Mouse (Mus musculus): ENCODE measurements around the gene Prkab2. TPM values are rescaled to one million over a fixed set of nuclear protein-coding genes. Genes with fewer than 3 reads are reported as not detected.

Prkab2 gene
- polyA plus RNA-seq, 1 experiment from 2014 or later = 5.1 TPM

DNA sequence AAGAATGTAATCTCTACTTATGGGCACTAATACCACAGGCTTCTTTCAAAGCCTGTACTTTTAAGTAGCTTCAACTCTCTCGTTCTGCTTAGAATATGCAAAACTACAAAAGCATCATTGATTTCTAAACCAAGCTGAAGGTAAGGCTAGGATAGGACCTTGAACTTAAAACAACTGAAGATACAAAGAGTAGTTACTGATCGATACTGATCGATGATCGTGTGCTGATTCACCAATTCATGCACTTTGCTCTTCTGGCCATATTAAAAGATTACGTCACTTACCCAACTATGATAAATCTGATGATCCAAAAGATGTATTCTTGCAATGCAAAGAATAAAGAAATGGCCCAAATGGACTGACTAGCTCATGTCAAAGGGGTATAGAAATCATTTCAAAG is 4.2 kb upstream of the Prkab2 start:
- no peak overlapping the region for H3K4me3 ChIP-seq
- peaks cover 3% of the 10 kb centered on the region; the same call in 1 of the 2 replicates for H3K4me1 ChIP-seq
- H3K9me3 ChIP-seq = no peaks in the 10 kb centered on the region
- no peak overlapping the region for H3K27ac ChIP-seq
- ATAC-seq (ENCODE audit: borderline replicate concordance, extremely low read depth, low FRiP score, low TSS enrichment) = no peak
- H3K36me3 ChIP-seq = no peaks in the 10 kb centered on the region
- H3K4me2 ChIP-seq = no peak overlapping the region
- no peak overlapping the region for H3K9ac ChIP-seq
- WGBS = 91% methylated on average over 5 of the region's 5 CpGs
- H3K27me3 ChIP-seq = no peaks in the 10 kb centered on the region

DNA sequence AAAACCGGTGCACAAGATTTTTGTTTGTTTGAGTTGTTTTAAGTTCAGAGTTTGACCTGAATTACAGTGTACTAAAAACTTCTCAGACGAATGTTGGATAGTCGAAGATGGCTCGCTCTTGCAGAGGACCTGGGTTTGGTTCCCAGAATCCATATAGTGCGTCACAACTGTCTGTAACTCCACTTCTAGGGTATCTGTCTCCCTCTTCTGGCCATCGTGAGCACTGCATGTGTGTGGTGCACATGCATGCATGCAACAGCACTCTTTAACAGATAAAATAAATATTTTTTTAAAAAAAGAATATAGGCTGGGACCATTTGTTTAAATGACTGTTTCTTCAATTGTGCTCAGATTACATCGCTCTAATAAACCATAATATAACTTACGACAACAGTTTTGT is 3.1 kb upstream of the Prkab2 start:
- Histone ChIP-seq H3K4me1 (peaks cover 12% of the 10 kb centered on the region), H3K4me2 (no peak overlapping the region), H3K9me3 (no peaks in the 10 kb centered on the region), H3K27me3 (no peaks in the 10 kb centered on the region), H3K27ac (no peak overlapping the region), H3K36me3 (no peaks in the 10 kb centered on the region), H3K9ac (no peak overlapping the region), H3K4me3 (no peak overlapping the region)
- ATAC-seq (ENCODE audit: borderline replicate concordance, extremely low read depth, low FRiP score, low TSS enrichment) = no peak
- WGBS = 83% methylated on average over 8 of the region's 8 CpGs

DNA sequence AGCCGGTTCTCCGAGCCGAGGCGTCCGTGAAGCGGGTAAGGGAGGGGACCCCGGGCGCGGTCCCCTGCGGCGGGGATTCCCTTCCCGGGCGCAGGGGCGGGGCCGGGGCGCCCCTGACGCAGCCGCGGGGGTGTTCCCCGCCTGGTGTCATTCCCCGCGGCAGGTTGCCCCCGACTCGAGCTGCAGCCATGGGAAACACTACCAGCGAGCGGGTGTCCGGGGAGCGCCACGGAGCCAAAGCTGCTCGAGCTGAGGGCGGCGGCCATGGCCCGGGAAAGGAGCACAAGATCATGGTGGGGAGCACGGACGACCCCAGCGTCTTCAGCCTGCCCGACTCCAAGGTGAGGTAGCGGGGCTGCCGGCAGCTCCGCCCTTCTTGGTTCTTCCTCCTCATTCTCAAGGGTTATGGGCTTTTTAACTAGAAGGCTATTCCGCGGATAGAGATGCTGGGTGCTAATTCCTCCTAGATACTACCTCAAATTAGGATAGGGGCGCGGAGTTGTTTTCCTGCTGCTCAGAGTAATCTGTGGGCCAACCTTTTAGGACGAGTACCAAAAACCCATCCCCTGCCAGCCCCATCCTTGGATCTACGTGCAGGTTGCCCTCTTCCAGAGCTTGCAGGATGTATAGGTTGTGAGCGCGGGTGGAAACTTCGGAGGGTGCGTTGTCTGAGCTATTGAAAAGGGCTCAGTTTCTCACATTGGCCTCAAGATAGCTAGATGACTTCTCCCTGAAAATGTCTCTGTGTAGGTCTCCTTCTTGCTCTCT is 617 bp downstream of the Prkab2 start:
- under 1% methylated on average over 49 of the region's 50 CpGs for WGBS
- H3K9me3 ChIP-seq = no peaks in the 10 kb centered on the region
- ATAC-seq (ENCODE audit: borderline replicate concordance, extremely low read depth, low FRiP score, low TSS enrichment) = peak; percentile 86
- peaks cover 12% of the 10 kb centered on the region for H3K4me1 ChIP-seq
- no peaks in the 10 kb centered on the region for H3K36me3 ChIP-seq
- peak overlapping the region; percentile 65 for H3K9ac ChIP-seq
- no peaks in the 10 kb centered on the region for H3K27me3 ChIP-seq
- peak overlapping the region; percentile 41; the same call in 1 of the 2 replicates for H3K27ac ChIP-seq
- H3K4me2 ChIP-seq = peak overlapping the region; percentile 83
- H3K4me3 ChIP-seq = peak overlapping the region; percentile 76

- Histone ChIP-seq H3K36me3 (no peaks in the 10 kb centered on the region), H3K9me3 (no peaks in the 10 kb centered on the region), H3K9ac (no peak overlapping the region), H3K27me3 (no peaks in the 10 kb centered on the region), H3K27ac (no peak overlapping the region), H3K4me2 (peak overlapping the region; percentile 83; the same call in 1 of the 2 replicates), H3K4me3 (no peak overlapping the region), H3K4me1 (peaks cover 12% of the 10 kb centered on the region)
- 78% methylated on average over 7 of the region's 7 CpGs for WGBS
- no peak for ATAC-seq (ENCODE audit: borderline replicate concordance, extremely low read depth, low FRiP score, low TSS enrichment)
These were observed 1.8 kb downstream of the Prkab2 start for GRCm38 (mm10) chr3:97659746-97660145.

GRCm38 (mm10) chr3:97661206-97661605 is 3.2 kb downstream of the Prkab2 start:
- H3K27me3 ChIP-seq = no peaks in the 10 kb centered on the region
- H3K9ac ChIP-seq = no peak overlapping the region
- H3K36me3 ChIP-seq = no peaks in the 10 kb centered on the region
- H3K4me2 ChIP-seq = no peak overlapping the region
- no peaks in the 10 kb centered on the region for H3K9me3 ChIP-seq
- H3K4me1 ChIP-seq = peaks cover 12% of the 10 kb centered on the region
- whole genome bisulfite sequencing = 69% methylated on average over 8 of the region's 8 CpGs
- no peak overlapping the region for H3K4me3 ChIP-seq
- no peak overlapping the region for H3K27ac ChIP-seq
- ATAC-seq (ENCODE audit: borderline replicate concordance, extremely low read depth, low FRiP score, low TSS enrichment) = no peak

DNA sequence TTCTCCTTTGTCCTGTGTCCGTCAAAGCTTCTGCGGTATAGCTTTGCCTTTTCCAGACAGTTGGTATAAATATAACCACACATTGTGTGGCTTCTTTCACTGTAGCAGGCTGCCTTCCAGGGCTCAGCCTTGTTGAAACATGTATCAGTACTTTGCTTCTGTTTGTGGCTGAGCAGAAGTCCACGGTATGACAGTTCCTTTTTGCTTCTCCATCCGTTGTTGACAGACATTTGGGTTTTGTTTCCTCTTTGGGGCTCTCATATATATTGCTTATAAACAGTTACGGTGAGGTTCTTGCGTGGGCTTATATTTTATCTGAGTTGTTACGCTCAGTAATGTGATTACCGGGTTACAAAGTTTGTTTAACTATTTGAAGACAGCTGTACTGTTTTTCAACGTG is 7.5 kb downstream of the Prkab2 start:
- Histone ChIP-seq H3K4me2 (no peak overlapping the region), H3K36me3 (peaks cover 11% of the 10 kb centered on the region), H3K9me3 (no peaks in the 10 kb centered on the region), H3K4me1 (no peaks in the 10 kb centered on the region), H3K4me3 (no peak overlapping the region), H3K9ac (no peak overlapping the region), H3K27me3 (no peaks in the 10 kb centered on the region), H3K27ac (no peak overlapping the region)
- WGBS = 62% methylated on average over 9 of the region's 9 CpGs
- no peak for ATAC-seq (ENCODE audit: borderline replicate concordance, extremely low read depth, low FRiP score, low TSS enrichment)

DNA sequence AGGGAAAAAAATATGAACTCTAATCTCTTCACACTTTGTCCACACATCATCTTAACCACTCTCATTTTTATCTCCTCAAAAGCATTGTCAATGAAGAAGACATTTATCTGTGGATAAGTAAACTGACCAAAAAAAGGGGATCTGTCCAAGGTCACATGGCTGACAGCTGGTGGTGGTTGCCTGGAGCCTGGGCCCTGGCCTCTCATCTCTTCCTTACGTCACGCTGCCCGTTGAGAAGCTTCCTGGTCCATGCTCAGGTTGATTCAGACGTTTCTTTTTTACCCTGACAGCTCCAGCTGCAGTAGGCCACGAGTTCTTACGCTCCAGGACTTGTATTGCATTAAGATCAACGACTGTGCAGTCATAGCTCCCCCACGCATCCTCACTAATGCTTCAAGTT is 8.2 kb downstream of the Prkab2 start:
- H3K9ac ChIP-seq = no peak overlapping the region
- no peaks in the 10 kb centered on the region for H3K4me1 ChIP-seq
- H3K36me3 ChIP-seq = peaks cover 16% of the 10 kb centered on the region
- no peaks in the 10 kb centered on the region for H3K9me3 ChIP-seq
- no peaks in the 10 kb centered on the region for H3K27me3 ChIP-seq
- no peak overlapping the region for H3K27ac ChIP-seq
- no peak for ATAC-seq (ENCODE audit: borderline replicate concordance, extremely low read depth, low FRiP score, low TSS enrichment)
- H3K4me3 ChIP-seq = no peak overlapping the region
- 50% methylated on average over 8 of the region's 8 CpGs for WGBS
- H3K4me2 ChIP-seq = no peak overlapping the region

GRCm38 (mm10) chr3:97667093-97667675 is 9.2 kb downstream of the Prkab2 start:
- H3K4me2 ChIP-seq = no peak overlapping the region
- H3K27me3 ChIP-seq = no peaks in the 10 kb centered on the region
- H3K27ac ChIP-seq = no peak overlapping the region
- no peaks in the 10 kb centered on the region for H3K4me1 ChIP-seq
- no peaks in the 10 kb centered on the region for H3K9me3 ChIP-seq
- H3K4me3 ChIP-seq = no peak overlapping the region
- ATAC-seq (ENCODE audit: borderline replicate concordance, extremely low read depth, low FRiP score, low TSS enrichment) = no peak
- no peak overlapping the region for H3K9ac ChIP-seq
- WGBS = 51% methylated on average over 14 of the region's 14 CpGs
- H3K36me3 ChIP-seq = peaks cover 18% of the 10 kb centered on the region

DNA sequence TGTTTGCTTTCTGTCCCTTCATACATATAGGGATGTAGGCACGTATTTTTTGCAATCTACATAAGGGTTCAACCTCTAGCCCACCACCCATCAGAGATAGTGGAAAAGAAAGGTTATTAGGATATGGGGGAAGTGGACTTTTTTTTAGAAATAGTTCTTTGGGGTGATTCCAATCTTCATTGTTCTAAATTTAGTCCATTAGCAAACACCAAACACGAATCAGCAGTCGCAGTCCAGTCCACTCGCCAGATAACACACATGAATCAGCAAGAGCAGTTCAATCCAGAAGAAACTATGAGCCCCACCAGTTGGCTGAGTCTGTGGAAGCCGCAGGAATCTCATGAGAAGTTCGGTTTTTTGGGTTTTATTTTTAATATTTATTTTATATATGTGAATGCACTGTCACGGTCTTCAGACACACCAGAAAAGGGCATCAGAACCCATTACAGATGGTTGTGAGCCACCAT is 16.7 kb downstream of the Prkab2 start, which contains the start of gene Gm17651:
Gene Gm17651, minus strand, starts transcription at position 51 of the 467 bp plus-strand sequence.
- no peak within 1 kb of the TSS for H3K4me3 ChIP-seq

GRCm38 (mm10) chr3:97676126-97676525 is 18.1 kb downstream of the Prkab2 start:
- H3K4me3 ChIP-seq = no peak overlapping the region
- ATAC-seq (ENCODE audit: borderline replicate concordance, extremely low read depth, low FRiP score, low TSS enrichment) = no peak
- no peak overlapping the region for H3K27ac ChIP-seq
- no peaks in the 10 kb centered on the region for H3K9me3 ChIP-seq
- H3K4me2 ChIP-seq = no peak overlapping the region
- 92% methylated on average over 3 of the region's 3 CpGs for WGBS
- H3K27me3 ChIP-seq = no peaks in the 10 kb centered on the region
- H3K4me1 ChIP-seq = peaks cover 5% of the 10 kb centered on the region; the same call in 1 of the 2 replicates
- H3K36me3 ChIP-seq = peaks cover 3% of the 10 kb centered on the region; the same call in 1 of the 2 replicates
- H3K9ac ChIP-seq = no peak overlapping the region

More for the DNA sequence above, 16.7 kb downstream of the Prkab2 start, which contains the start of gene Gm17651:
- H3K27me3 ChIP-seq = no peaks in the 10 kb centered on the region
- H3K4me2 ChIP-seq = no peak within 1 kb of the TSS
- H3K36me3 ChIP-seq = peaks cover 14% of the 10 kb centered on the region
- no peak within 1 kb of the TSS for H3K9ac ChIP-seq
- no peaks in the 10 kb centered on the region for H3K4me1 ChIP-seq
- no peak within 1 kb of the TSS for H3K27ac ChIP-seq
- no peaks in the 10 kb centered on the region for H3K9me3 ChIP-seq
- no peak for ATAC-seq (ENCODE audit: borderline replicate concordance, extremely low read depth, low FRiP score, low TSS enrichment)
- 84% methylated on average over 7 of the region's 7 CpGs for WGBS

- no peaks in the 10 kb centered on the region for H3K36me3 ChIP-seq
- no peak for ATAC-seq (ENCODE audit: borderline replicate concordance, extremely low read depth, low FRiP score, low TSS enrichment)
- H3K27me3 ChIP-seq = no peaks in the 10 kb centered on the region
- peaks cover 21% of the 10 kb centered on the region for H3K4me1 ChIP-seq
- no peak overlapping the region for H3K27ac ChIP-seq
- no peak overlapping the region for H3K9ac ChIP-seq
- WGBS = 77% methylated on average over 3 of the region's 3 CpGs
- no peaks in the 10 kb centered on the region for H3K9me3 ChIP-seq
- no peak overlapping the region for H3K4me3 ChIP-seq
- no peak overlapping the region for H3K4me2 ChIP-seq
These were observed 20.4 kb downstream of the Prkab2 start for GRCm38 (mm10) chr3:97678416-97678815.
